Mouse (Mus musculus) left cerebral cortex, adult 8-10 months (tissue): ENCODE data around the gene Gm10277. TPM values are rescaled to one million over a fixed set of nuclear protein-coding genes. Genes with fewer than 3 reads are reported as not detected.
"Not testable (repeated sequence)": the region's sequence is repeated elsewhere in the genome, so short reads cannot be mapped to it uniquely, and the experiment has no call there.

Source experiments
- DNase-seq, 2 experiments: peaks; one replicate each; pipeline ENCODE4 v3.0.0; 2022; ENCODE audit warnings: low spot score in 2 of 2
- total RNA-seq, 4 experiments: library from RNA; stranded (reverse); gene quantifications; 2 replicates each; pipeline ENCODE4 v1.2.4; 2022

Gene Gm10277
- total RNA-seq, 4 experiments from 2014 or later = not detected

GRCm38 (mm10) chr11:77775701-77776400, 11.7 kb downstream of the Gm10277 start:
- DNase-seq = no peak

GRCm38 (mm10) chr11:77771879-77772713, 15.5 kb downstream of the Gm10277 start:
- DNase-seq = no peak

- DNase-seq = no peak
Observed at GRCm38 (mm10) chr11:77770346-77770745, 17.2 kb downstream of the Gm10277 start.

GRCm38 (mm10) chr11:77769496-77769895, 18.1 kb downstream of the Gm10277 start:
- DNase-seq = no peak

- DNase-seq = peak; percentile 44 to 66
Observed at GRCm38 (mm10) chr11:77766351-77767001, 21.1 kb downstream of the Gm10277 start.

GRCm38 (mm10) chr11:77765459-77765777, 22.1 kb downstream of the Gm10277 start:
- no peak for DNase-seq

- DNase-seq = peak; percentile 25 to 59
Observed at GRCm38 (mm10) chr11:77764694-77765458, 22.7 kb downstream of the Gm10277 start.

- DNase-seq = peak; percentile 39 to 59
Observed at GRCm38 (mm10) chr11:77763673-77764340, 23.7 kb downstream of the Gm10277 start.

- DNase-seq = peak; percentile 59 to 64
Observed at GRCm38 (mm10) chr11:77762783-77763672, 24.5 kb downstream of the Gm10277 start, which contains the start of gene Myo18a. Gene Myo18a (plus strand): TSS chr11:77763246.

- no peak for DNase-seq
Observed at GRCm38 (mm10) chr11:77760031-77760430, 27.5 kb downstream of the Gm10277 start.

- no peak for DNase-seq
Observed at GRCm38 (mm10) chr11:77753469-77753868, 34.1 kb downstream of the Gm10277 start.

- DNase-seq = no peak
Observed at GRCm38 (mm10) chr11:77752525-77752924, 35.0 kb downstream of the Gm10277 start.

GRCm38 (mm10) chr11:77748996-77749395, 38.6 kb downstream of the Gm10277 start:
- DNase-seq = no peak

- DNase-seq = not testable (repeated sequence)
Observed at GRCm38 (mm10) chr11:77747103-77747502, 40.4 kb downstream of the Gm10277 start.

- no peak for DNase-seq
Observed at GRCm38 (mm10) chr11:77746652-77747051, 40.9 kb downstream of the Gm10277 start.

- DNase-seq = no peak
Observed at GRCm38 (mm10) chr11:77743966-77744365, 43.6 kb downstream of the Gm10277 start.

- no peak for DNase-seq
Observed at GRCm38 (mm10) chr11:77738555-77738954, 49.0 kb downstream of the Gm10277 start.

GRCm38 (mm10) chr11:77737289-77737688, 50.3 kb downstream of the Gm10277 start:
- DNase-seq = peak; percentile 60 to 62
